Mouse (Mus musculus) lung, postnatal 0 days (tissue): ENCODE data around the gene Cald1.
A peak's percentile ranks its signal among the peaks of the same experiment; 100 is the strongest.

Source experiments
- CTCF ChIP-seq: IDR thresholded peaks from 2 replicates; pipeline ENCODE4 v1.5.1; 2016; ENCODE audit warnings: antibody characterized with exemption, mild to moderate bottlenecking
- EP300 ChIP-seq: IDR thresholded peaks from 2 replicates; pipeline ENCODE4 v1.6.1; 2016; ENCODE audit warnings: antibody characterized with exemption, mild to moderate bottlenecking, control low read depth

- TF ChIP-seq CTCF (peak; percentile 84), EP300 (0 out of 2 replicates have a peak, but pooled peaks have one; percentile 12)
Observed at GRCm38 (mm10) chr6:34754448-34754847, 156.1 kb downstream of the Cald1 start.
